Mouse (Mus musculus) ES-Bruce4 (cell line): ENCODE measurements at regions not wholly inside any gene's neighbourhood (a gene's known extent, or its start where the extent isn't known, plus 50 kb on each side); places are given as distances from the start of the nearest gene placed in this dataset.
A peak's percentile ranks its signal among the peaks of the same experiment; 100 is the strongest.

Experiments
- H3K27ac ChIP-seq: 2 replicates; pipeline ENCODE4 v1.5.1; 2012; ENCODE audit warnings: low read length, inconsistent platforms; ENCODE audit not compliant: insufficient read depth
- H3K27me3 ChIP-seq: 2 replicates; pipeline ENCODE4 v1.6.1; 2012; ENCODE audit warnings: mild to moderate bottlenecking, low read length, inconsistent platforms; ENCODE audit not compliant: control insufficient read depth, poor library complexity, insufficient read depth, severe bottlenecking
- H3K36me3 ChIP-seq: 2 replicates; pipeline ENCODE4 v1.6.1; 2012; ENCODE audit warnings: inconsistent platforms, mild to moderate bottlenecking, low read length, moderate library complexity; ENCODE audit not compliant: control insufficient read depth, poor library complexity, insufficient read depth, severe bottlenecking
- H3K4me1 ChIP-seq: one replicate; pipeline ENCODE4 v1.8.1; 2011; ENCODE audit warnings: low read length; ENCODE audit not compliant: control insufficient read depth, insufficient read depth
- H3K4me3 ChIP-seq: 2 replicates; pipeline ENCODE4 v1.5.1; 2011; ENCODE audit warnings: low read depth, mild to moderate bottlenecking, low read length
- H3K9ac ChIP-seq: 2 replicates; pipeline ENCODE4 v1.6.1; 2012; ENCODE audit warnings: low read depth, mild to moderate bottlenecking, inconsistent platforms; ENCODE audit not compliant: poor library complexity, severe bottlenecking
- H3K9me3 ChIP-seq: replicated peaks from 2 replicates; pipeline ENCODE4 v1.6.1; 2012; ENCODE audit warnings: mild to moderate bottlenecking, low read length, inconsistent platforms; ENCODE audit not compliant: control insufficient read depth, poor library complexity, insufficient read depth, severe bottlenecking
- CTCF ChIP-seq: IDR thresholded peaks from one replicate; pipeline ENCODE4 v1.8.1; 2011; ENCODE audit warnings: low read depth, low read length
- EP300 ChIP-seq: IDR thresholded peaks from 2 replicates; pipeline ENCODE4 v1.6.1; 2011; ENCODE audit warnings: low read depth, low read length; ENCODE audit not compliant: insufficient read depth
- POLR2A ChIP-seq: IDR thresholded peaks from one replicate; pipeline ENCODE4 v1.8.1; 2011; ENCODE audit warnings: low read length; ENCODE audit not compliant: insufficient read depth

- H3K27me3 ChIP-seq, result no peaks in the 10 kb centered on the region
- peaks cover 16% of the 10 kb centered on the region for H3K9me3 ChIP-seq
- H3K9ac ChIP-seq, result no peak overlapping the region
- H3K36me3 ChIP-seq, result no peaks in the 10 kb centered on the region
- no peak overlapping the region for H3K27ac ChIP-seq
- H3K4me1 ChIP-seq, result peaks cover 2% of the 10 kb centered on the region
- TF ChIP-seq POLR2A, result no peak
- no peak for TF ChIP-seq CTCF
- no peak for TF ChIP-seq EP300
- H3K4me3 ChIP-seq, result no peak overlapping the region
Measured at GRCm38 (mm10) chr19:28190250-28190649, 179.3 kb upstream of the Rfx3 start.

DNA sequence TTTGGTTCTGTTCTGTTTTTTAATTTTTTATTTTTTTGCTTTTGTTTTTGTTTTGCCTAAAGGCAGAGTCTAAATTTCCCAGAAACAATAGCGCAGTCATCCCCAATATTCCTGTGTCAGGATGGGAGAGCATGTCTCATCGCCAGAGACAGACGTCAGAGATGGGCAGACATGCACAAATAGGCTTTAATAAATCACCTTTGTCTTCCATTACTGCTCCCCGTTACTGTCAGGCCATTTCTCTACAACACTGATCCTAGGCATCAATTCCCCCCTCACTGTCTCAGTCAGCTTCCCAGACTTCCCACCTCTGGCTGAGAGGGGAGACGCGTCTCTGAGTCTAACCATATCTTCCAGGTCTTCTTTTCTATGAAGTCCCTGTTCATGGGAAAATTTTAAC, 177.4 kb upstream of the Rfx3 start:
- H3K4me3 ChIP-seq, result no peak overlapping the region
- peaks cover under 1% of the 10 kb centered on the region; the same call in 1 of the 2 replicates for H3K9me3 ChIP-seq
- peaks cover 2% of the 10 kb centered on the region for H3K4me1 ChIP-seq
- H3K27me3 ChIP-seq, result no peaks in the 10 kb centered on the region
- H3K27ac ChIP-seq, result no peak overlapping the region
- H3K36me3 ChIP-seq, result no peaks in the 10 kb centered on the region
- TF ChIP-seq EP300, result no peak
- no peak for TF ChIP-seq CTCF
- no peak for TF ChIP-seq POLR2A
- H3K9ac ChIP-seq, result no peak overlapping the region

GRCm38 (mm10) chr19:28182411-28183182, 171.6 kb upstream of the Rfx3 start:
- no peak overlapping the region for H3K4me3 ChIP-seq
- H3K36me3 ChIP-seq, result no peaks in the 10 kb centered on the region
- peaks cover 2% of the 10 kb centered on the region for H3K4me1 ChIP-seq
- peak overlapping the region; percentile 2; the same call in 1 of the 2 replicates for H3K27ac ChIP-seq
- no peak overlapping the region for H3K9ac ChIP-seq
- TF ChIP-seq CTCF (no peak), EP300 (peak; percentile 95), POLR2A (no peak)
- no peaks in the 10 kb centered on the region for H3K27me3 ChIP-seq
- H3K9me3 ChIP-seq, result peaks cover 5% of the 10 kb centered on the region; the same call in 1 of the 2 replicates

DNA sequence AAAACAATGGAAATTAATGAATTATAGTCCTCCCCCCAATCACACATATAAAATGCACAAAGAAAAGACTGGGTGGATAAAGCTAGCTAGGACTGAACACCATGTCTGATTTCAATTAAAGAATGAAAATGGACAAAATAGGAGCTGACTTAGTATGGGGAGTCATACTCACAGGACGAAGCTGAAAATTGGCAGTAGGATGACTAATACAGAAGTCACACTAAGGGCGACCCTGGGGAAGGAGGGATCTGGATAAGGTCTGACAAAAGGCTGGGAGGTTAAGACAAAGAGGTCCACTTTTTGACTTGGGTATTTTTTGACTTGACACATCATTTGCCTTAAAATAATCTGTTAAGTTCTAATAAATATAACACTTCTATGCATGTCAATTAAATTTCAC, 170.2 kb upstream of the Rfx3 start:
- H3K36me3 ChIP-seq, result no peaks in the 10 kb centered on the region
- no peak overlapping the region for H3K4me3 ChIP-seq
- no peak overlapping the region for H3K27ac ChIP-seq
- H3K27me3 ChIP-seq, result no peaks in the 10 kb centered on the region
- H3K4me1 ChIP-seq, result peaks cover under 1% of the 10 kb centered on the region
- no peak overlapping the region for H3K9ac ChIP-seq
- peaks cover 5% of the 10 kb centered on the region; the same call in 1 of the 2 replicates for H3K9me3 ChIP-seq
- TF ChIP-seq POLR2A (no peak), EP300 (no peak), CTCF (no peak)

DNA sequence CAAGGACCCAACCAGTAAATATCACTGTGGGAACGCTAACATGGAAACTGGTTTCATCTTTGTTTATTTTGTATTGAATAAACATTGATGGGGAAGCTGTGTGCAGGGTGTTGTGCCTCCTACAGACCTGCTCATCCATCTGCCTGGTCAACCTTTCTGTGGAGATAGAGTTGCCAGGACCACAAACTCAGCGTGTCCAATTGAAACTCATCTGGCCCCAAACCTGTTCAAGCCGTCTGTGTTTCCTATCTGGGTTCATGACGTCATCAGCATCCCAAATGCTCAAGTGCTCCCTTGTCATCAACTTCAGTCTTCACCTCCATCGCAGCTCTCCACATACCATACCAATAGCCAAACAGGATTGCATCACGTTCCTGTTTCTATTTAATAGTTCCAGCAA, 167.1 kb upstream of the Rfx3 start:
- Histone ChIP-seq H3K27ac (no peak overlapping the region), H3K9me3 (peaks cover 5% of the 10 kb centered on the region; the same call in 1 of the 2 replicates), H3K9ac (no peak overlapping the region), H3K27me3 (no peaks in the 10 kb centered on the region), H3K4me1 (no peaks in the 10 kb centered on the region), H3K36me3 (no peaks in the 10 kb centered on the region), H3K4me3 (no peak overlapping the region)
- TF ChIP-seq EP300, result no peak
- no peak for TF ChIP-seq CTCF
- TF ChIP-seq POLR2A, result no peak

GRCm38 (mm10) chr19:28176821-28177220, 165.9 kb upstream of the Rfx3 start:
- Histone ChIP-seq H3K27me3 (no peaks in the 10 kb centered on the region), H3K27ac (no peak overlapping the region), H3K9me3 (peaks cover 5% of the 10 kb centered on the region; the same call in 1 of the 2 replicates), H3K36me3 (no peaks in the 10 kb centered on the region), H3K4me3 (no peak overlapping the region), H3K9ac (no peak overlapping the region), H3K4me1 (no peaks in the 10 kb centered on the region)
- TF ChIP-seq EP300, result no peak
- TF ChIP-seq POLR2A, result no peak
- no peak for TF ChIP-seq CTCF
